Mouse (Mus musculus) CH12.LX (cell line): ENCODE results near the gene Mcm3. TPM values are rescaled to one million over a fixed set of nuclear protein-coding genes. Genes with fewer than 3 reads are reported as not detected.

Experiments
- DNase-seq: peaks from one replicate; pipeline ENCODE4 v3.0.0-alpha.2; 2013; ENCODE audit errors: extremely low read depth
- H3K27ac ChIP-seq: 2 replicates; pipeline ENCODE4 v1.5.1; 2012; ENCODE audit warnings: low read depth, mild to moderate bottlenecking, control low read depth, moderate library complexity; ENCODE audit not compliant: insufficient read depth
- H3K27me3 ChIP-seq: replicated peaks from 2 replicates; pipeline ENCODE3; 2012; ENCODE audit warnings: inconsistent platforms
- H3K36me3 ChIP-seq, 2 experiments: replicated peaks in 1 of 2; 2 replicates each; pipeline versions ENCODE3 to v1.6.1; 2012; ENCODE audit warnings: inconsistent platforms in 1 of 2, low read length in 1 of 2, mild to moderate bottlenecking in 1 of 2, mixed read lengths in 1 of 2, moderate library complexity in 1 of 2; ENCODE audit not compliant: control insufficient read depth in 1 of 2, insufficient read depth in 1 of 2
- H3K4me1 ChIP-seq, 2 experiments: 2 replicates each; pipeline ENCODE4 v1.6.1; 2012; ENCODE audit warnings: inconsistent platforms in 1 of 2, moderate library complexity in 1 of 2; ENCODE audit not compliant: insufficient read depth in 2 of 2, control insufficient read depth in 1 of 2
- H3K4me2 ChIP-seq: 2 replicates; pipeline ENCODE4 v1.6.1; 2012; ENCODE audit warnings: low read depth, mild to moderate bottlenecking, control low read depth; ENCODE audit not compliant: poor library complexity, insufficient read depth, severe bottlenecking
- H3K4me3 ChIP-seq, 3 experiments: fragments of 150-350 bp in 1 of 3; sonication (generic) in 1 of 3; replicated peaks in 1 of 3; 2 replicates each; pipeline versions ENCODE3 to v1.5.1; 2011 to 2012; ENCODE audit warnings: low read depth in 2 of 3, low read length in 2 of 3, mild to moderate bottlenecking in 2 of 3, moderate library complexity in 2 of 3, control low read depth in 1 of 3, improper control_type of control experiment in 1 of 3, inconsistent platforms in 1 of 3, mixed read lengths in 1 of 3; ENCODE audit not compliant: poor library complexity in 1 of 3
- H3K79me2 ChIP-seq: replicated peaks from 2 replicates; pipeline ENCODE4 v1.6.1; 2012; ENCODE audit warnings: mild to moderate bottlenecking, moderate library complexity; ENCODE audit not compliant: control insufficient read depth, poor library complexity, insufficient read depth, severe bottlenecking; ENCODE audit errors: extremely low read depth
- H3K9ac ChIP-seq: 2 replicates; pipeline ENCODE4 v1.6.1; 2012; ENCODE audit warnings: low read depth, mild to moderate bottlenecking, control low read depth, moderate library complexity; ENCODE audit not compliant: insufficient read depth
- H3K9me3 ChIP-seq: replicated peaks from 2 replicates; pipeline ENCODE3; 2012; ENCODE audit warnings: low read length, inconsistent platforms, mixed read lengths
- CHD2 ChIP-seq: IDR thresholded peaks from 2 replicates; pipeline ENCODE4 v1.6.1; 2011; ENCODE audit warnings: low read length, improper control_type of control experiment
- CTCF ChIP-seq, 2 experiments: IDR thresholded peaks in 1 of 2; conservative IDR thresholded peaks in 1 of 2; 2 replicates each; pipeline ENCODE4 v1.5.1; 2011 to 2012; ENCODE audit warnings: low read depth in 2 of 2, low read length in 2 of 2, improper control_type of control experiment in 1 of 2, inconsistent platforms in 1 of 2, mild to moderate bottlenecking in 1 of 2, moderate library complexity in 1 of 2
- E2F4 ChIP-seq: IDR thresholded peaks from 2 replicates; pipeline ENCODE4 v1.6.1; 2011; ENCODE audit warnings: low read depth, low read length, improper control_type of control experiment; ENCODE audit not compliant: insufficient replicate concordance
- EP300 ChIP-seq: IDR thresholded peaks from 2 replicates; pipeline ENCODE4 v1.6.1; 2011; ENCODE audit warnings: low read length, improper control_type of control experiment
- ETS1 ChIP-seq: conservative IDR thresholded peaks from 2 replicates; pipeline ENCODE4 v1.6.1; 2012; ENCODE audit warnings: low read depth, mild to moderate bottlenecking, inconsistent platforms, low read length, improper control_type of control experiment, moderate library complexity
- HCFC1 ChIP-seq: IDR thresholded peaks from 2 replicates; pipeline ENCODE4 v1.6.1; 2012; ENCODE audit warnings: low read depth, mild to moderate bottlenecking, inconsistent platforms, low read length, improper control_type of control experiment
- IRF4 ChIP-seq: IDR thresholded peaks from 2 replicates; pipeline ENCODE4 v1.6.1; 2014; ENCODE audit warnings: low read depth, mild to moderate bottlenecking, inconsistent platforms, low read length, improper control_type of control experiment
- KAT2A ChIP-seq: IDR thresholded peaks from 2 replicates; pipeline ENCODE4 v1.6.1; 2012; ENCODE audit warnings: low read length, improper control_type of control experiment, inconsistent platforms; ENCODE audit not compliant: insufficient replicate concordance
- MAX ChIP-seq: IDR thresholded peaks from 2 replicates; pipeline ENCODE4 v1.6.1; 2011; ENCODE audit warnings: low read length, improper control_type of control experiment
- MXI1 ChIP-seq: IDR thresholded peaks from 2 replicates; pipeline ENCODE4 v1.6.1; 2011; ENCODE audit warnings: mild to moderate bottlenecking, low read depth, low read length, improper control_type of control experiment
- MYC ChIP-seq: IDR thresholded peaks from 2 replicates; pipeline ENCODE4 v1.6.1; 2011; ENCODE audit warnings: low read depth, mild to moderate bottlenecking, improper control_type of control experiment, low read length
- NELFE ChIP-seq: IDR thresholded peaks from 2 replicates; pipeline ENCODE4 v1.6.1; 2011; ENCODE audit warnings: low read depth, low read length, improper control_type of control experiment
- NRF1 ChIP-seq: IDR thresholded peaks from 2 replicates; pipeline ENCODE4 v1.6.1; 2014; ENCODE audit warnings: low read depth, mild to moderate bottlenecking, inconsistent platforms, low read length, improper control_type of control experiment, moderate library complexity
- POLR2A ChIP-seq: IDR thresholded peaks from 2 replicates; pipeline ENCODE4 v1.6.1; 2011; ENCODE audit warnings: low read depth, mild to moderate bottlenecking, improper control_type of control experiment, low read length
- POLR2AphosphoS2 ChIP-seq: IDR thresholded peaks from 2 replicates; pipeline ENCODE4 v1.6.1; 2011; ENCODE audit warnings: low read depth, low read length, improper control_type of control experiment
- RAD21 ChIP-seq: IDR thresholded peaks from 2 replicates; pipeline ENCODE4 v1.6.1; 2011; ENCODE audit warnings: low read depth, mild to moderate bottlenecking, low read length, improper control_type of control experiment, moderate library complexity
- SIN3A ChIP-seq: IDR thresholded peaks from 2 replicates; pipeline ENCODE4 v1.6.1; 2012; ENCODE audit warnings: low read length, improper control_type of control experiment, inconsistent platforms
- UBTF ChIP-seq: IDR thresholded peaks from 2 replicates; pipeline ENCODE4 v1.6.1; 2012; ENCODE audit warnings: low read depth, mild to moderate bottlenecking, inconsistent platforms, low read length, improper control_type of control experiment, moderate library complexity
- USF1 ChIP-seq: IDR thresholded peaks from 2 replicates; pipeline ENCODE4 v1.6.1; 2014; ENCODE audit warnings: low read depth, mild to moderate bottlenecking, inconsistent platforms, low read length, improper control_type of control experiment
- ZKSCAN1 ChIP-seq: IDR thresholded peaks from 2 replicates; pipeline ENCODE4 v1.6.1; 2012; ENCODE audit warnings: low read depth, inconsistent platforms, low read length, improper control_type of control experiment, borderline replicate concordance
- ZMIZ1 ChIP-seq: IDR thresholded peaks from 2 replicates; pipeline ENCODE4 v1.6.1; 2012; ENCODE audit warnings: low read depth, mild to moderate bottlenecking, inconsistent platforms, low read length, improper control_type of control experiment
- ZNF384 ChIP-seq: IDR thresholded peaks from 2 replicates; pipeline ENCODE4 v1.6.1; 2012; ENCODE audit warnings: low read depth, low read length, improper control_type of control experiment, inconsistent platforms
- dilution Hi-C: fragments of 300-500 bp; cut with MboI; formaldehyde crosslinking; loops from 2 replicates; pipeline ENCODE4 v1.14.3; 2020; ENCODE audit warnings: low sequenced_read_pairs; ENCODE audit not compliant: extremely low pct_unique_long_range_greater_than_20kb, extremely low pct_ligation_motif_present
- in situ Hi-C: fragments of 300-500 bp; cut with MboI; formaldehyde crosslinking; loops from 3 replicates; pipeline ENCODE4 v1.14.3; 2019; ENCODE audit warnings: low sequenced_read_pairs, low pct_ligation_motif_present, low pct_unique_long_range_greater_than_20kb, mixed read lengths
- polyA plus RNA-seq: library from polyadenylated mRNA; unstranded; fragments of >175 nt; gene quantifications from 2 replicates; pipeline ENCODE4 v1.2.1, GENCODE M21; 2012; ENCODE audit warnings: low read depth; ENCODE audit not compliant: insufficient read length
- total RNA-seq, 2 experiments: library from RNA; depleted of rRNA; stranded (reverse); fragments of 300-350 nt in 1 of 2; fragments of >200 nt in 1 of 2; gene quantifications; 2 replicates each; pipeline ENCODE4 v1.2.3; 2012 to 2014

Mcm3 gene
- total and polyA plus RNA-seq, 3 experiments = 186 to 372 (median 330) TPM

DNA sequence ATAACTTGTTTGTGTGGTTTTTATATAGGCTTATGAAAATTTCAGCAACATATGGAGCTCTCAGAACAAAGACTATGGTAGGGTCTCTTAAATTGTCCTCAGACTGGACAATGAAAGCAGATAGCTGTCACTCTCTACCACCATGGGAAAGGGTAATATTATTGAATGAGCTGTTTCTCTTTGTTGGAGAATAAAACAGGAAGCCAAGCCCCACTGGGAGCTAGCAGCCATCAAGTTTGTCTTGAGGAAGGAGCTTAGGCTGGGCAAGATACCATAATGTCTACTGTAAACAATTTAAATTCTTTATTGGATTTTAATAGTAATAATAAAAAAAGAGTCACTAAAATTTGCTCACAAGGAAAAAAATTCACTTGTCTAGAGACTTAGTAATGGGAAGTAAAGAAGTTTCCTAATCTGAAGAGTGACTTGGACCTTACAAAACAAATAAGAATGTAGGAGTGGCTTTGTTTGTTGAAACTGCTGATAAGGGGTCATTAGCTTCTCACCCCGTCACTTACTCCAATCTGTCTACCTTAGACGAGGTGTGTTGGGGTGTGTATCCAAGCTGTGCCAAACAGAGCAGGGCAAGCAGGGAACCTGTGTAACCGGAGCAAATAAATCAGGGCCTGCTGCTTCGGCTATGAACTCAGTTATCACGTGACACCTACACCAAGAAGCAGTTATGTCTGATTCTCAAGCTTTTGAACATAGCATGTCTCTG, 43.5 kb upstream of the Mcm3 start:
- H3K79me2 ChIP-seq = no peaks in the 10 kb centered on the region
- no peak overlapping the region for H3K4me2 ChIP-seq
- H3K9me3 ChIP-seq = no peaks in the 10 kb centered on the region
- no peaks in the 10 kb centered on the region for H3K36me3 ChIP-seq
- no peak overlapping the region for H3K4me3 ChIP-seq
- in situ Hi-C loops (no loop called here), dilution Hi-C loops (no loop called here)
- DNase-seq = no peak
- H3K9ac ChIP-seq = no peak overlapping the region
- no peaks in the 10 kb centered on the region for H3K4me1 ChIP-seq
- no peak for TF ChIP-seq HCFC1
- TF ChIP-seq NRF1 = no peak
- no peak for TF ChIP-seq NELFE
- TF ChIP-seq UBTF = no peak
- TF ChIP-seq E2F4 = no peak
- TF ChIP-seq ZKSCAN1 = no peak
- TF ChIP-seq EP300 = no peak
- TF ChIP-seq CTCF (conservative IDR thresholded peaks at IDR 0.05 in 1 of 2, IDR thresholded peaks at IDR 0.05 in 1 of 2; ENCODE audit: low read depth in 2 of 2, low read length in 2 of 2) = no peak
- TF ChIP-seq CHD2 = no peak
- no peak for TF ChIP-seq SIN3A
- H3K27me3 ChIP-seq = no peaks in the 10 kb centered on the region
- H3K27ac ChIP-seq = no peak overlapping the region

DNA sequence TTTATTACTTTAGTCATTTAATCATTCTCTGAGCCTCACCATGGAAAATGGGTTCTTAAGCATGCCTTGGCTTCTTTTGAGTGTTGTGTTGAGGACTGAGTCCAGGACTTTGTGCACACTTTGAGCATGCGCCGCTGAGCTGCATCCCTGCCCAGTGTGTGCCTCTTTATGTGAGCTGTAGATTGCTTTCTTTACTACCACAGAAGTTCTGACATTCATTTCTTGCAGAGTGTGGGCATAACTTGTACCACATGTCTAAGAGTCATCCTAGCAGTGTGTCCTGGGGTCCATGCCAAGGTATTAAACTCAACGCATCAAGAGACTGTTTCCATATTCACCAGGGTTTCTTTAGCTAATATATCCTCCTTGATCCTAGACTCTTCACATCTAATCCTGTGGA, 41.8 kb upstream of the Mcm3 start:
- dilution Hi-C loops = no loop called here
- Histone ChIP-seq H3K9ac (no peak overlapping the region), H3K4me3 (no peak overlapping the region), H3K27me3 (no peaks in the 10 kb centered on the region), H3K4me2 (no peak overlapping the region), H3K4me1 (no peaks in the 10 kb centered on the region)
- in situ Hi-C loops = no loop called here
- DNase-seq = no peak
- no peak for TF ChIP-seq MYC
- no peak for TF ChIP-seq USF1
- no peak for TF ChIP-seq EP300
- TF ChIP-seq HCFC1 = no peak
- TF ChIP-seq POLR2AphosphoS2 = no peak
- TF ChIP-seq MXI1 = no peak
- no peak for TF ChIP-seq SIN3A
- no peak for TF ChIP-seq POLR2A
- no peak for TF ChIP-seq ZMIZ1
- TF ChIP-seq MAX = no peak
- TF ChIP-seq ZNF384 = no peak
- no peak for TF ChIP-seq ETS1
- TF ChIP-seq IRF4 = no peak
- TF ChIP-seq KAT2A = no peak
- TF ChIP-seq CTCF (conservative IDR thresholded peaks at IDR 0.05 in 1 of 2, IDR thresholded peaks at IDR 0.05 in 1 of 2; ENCODE audit: low read depth in 2 of 2, low read length in 2 of 2) = no peak
- no peak for TF ChIP-seq RAD21
- TF ChIP-seq, all 38 proteins: peak for 0
- H3K27ac ChIP-seq = no peak overlapping the region
- H3K36me3 ChIP-seq = no peaks in the 10 kb centered on the region
- no peaks in the 10 kb centered on the region for H3K9me3 ChIP-seq
- H3K79me2 ChIP-seq = no peaks in the 10 kb centered on the region
